In the genomic region with DNA sequence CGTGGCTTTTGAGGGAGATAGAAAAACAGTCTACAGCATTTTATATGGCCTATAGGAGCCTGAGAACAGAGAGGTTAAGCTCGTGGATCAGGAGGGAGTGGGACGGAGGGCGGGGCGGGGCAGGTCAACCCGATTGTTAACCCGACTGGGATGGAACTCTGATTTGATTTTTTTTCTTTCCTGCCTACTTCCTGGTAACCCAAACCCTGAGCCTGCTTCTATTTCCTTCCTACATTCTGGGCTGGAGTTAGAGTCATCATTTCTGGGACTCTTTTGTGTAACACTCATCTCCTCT, we compare ENCODE assay signal across 8 mouse cellular contexts. TPM values are rescaled to one million over a fixed set of nuclear protein-coding genes. Genes with fewer than 3 reads are reported as not detected.
A peak's percentile ranks its signal among the peaks of the same experiment; 100 is the strongest.
DNase-seq lines count a peak whose midpoint lies in the region; ATAC-seq and TF ChIP-seq lines count a peak whose summit lies in the region.

No protein-coding gene starts in this region.

- no peaks in the 10 kb centered on the region for H3K36me3 ChIP-seq in embryonic facial prominence, embryonic 15.5 days
- no peaks in the 10 kb centered on the region for H3K36me3 ChIP-seq in intestine, embryonic 16.5 days (ENCODE audit: control insufficient read depth, insufficient read depth, low read length)
- H3K36me3 ChIP-seq in midbrain, postnatal 0 days (ENCODE audit: insufficient read depth, low read length), result no peaks in the 10 kb centered on the region

- DNase-seq in layer of hippocampus, adult 2 months (ENCODE audit: low spot score in 2 of 2), result no peak
- DNase-seq in layer of hippocampus, postnatal 14 days (ENCODE audit: low spot score in 2 of 2), result no peak
- DNase-seq in midbrain, postnatal 0 days (ENCODE audit: low spot score), result no peak
- no peak for DNase-seq in thymus, postnatal 4 days
- DNase-seq in ovary, adult 18-20 months (ENCODE audit: low spot score), result no peak
- no peak for DNase-seq in urinary bladder, postnatal 25 days (ENCODE audit: low spot score)

- H3K27me3 ChIP-seq in embryonic facial prominence, embryonic 15.5 days, result no peaks in the 10 kb centered on the region
- H3K27me3 ChIP-seq in intestine, embryonic 16.5 days (replicated peaks; ENCODE audit: control insufficient read depth, insufficient read depth, low read length), result no peaks in the 10 kb centered on the region
- no peaks in the 10 kb centered on the region for H3K27me3 ChIP-seq in midbrain, postnatal 0 days (ENCODE audit: insufficient read depth, low read length)

- H3K9ac ChIP-seq in embryonic facial prominence, embryonic 15.5 days, result no peak overlapping the region
- peak overlapping the region; percentile 41 for H3K9ac ChIP-seq in intestine, embryonic 16.5 days (ENCODE audit: low read depth, low read length)
- peak overlapping the region; percentile 24; the same call in 1 of the 2 replicates for H3K9ac ChIP-seq in midbrain, postnatal 0 days (replicated peaks; ENCODE audit: low read length, poor library complexity, severe bottlenecking)

- peak overlapping the region; percentile 95 for H3K27ac ChIP-seq in layer of hippocampus, adult 2 months
- peak overlapping the region; percentile 45; the same call in 1 of the 2 replicates for H3K27ac ChIP-seq in embryonic facial prominence, embryonic 15.5 days (replicated peaks)
- H3K27ac ChIP-seq in intestine, embryonic 16.5 days (ENCODE audit: low read length), result no peak overlapping the region
- peak overlapping the region; percentile 57; the same call in 1 of the 2 replicates for H3K27ac ChIP-seq in midbrain, postnatal 0 days (ENCODE audit: low read depth, low read length)

- no peak for TF ChIP-seq CTCF in layer of hippocampus, adult 2 months (conservative IDR thresholded peaks at IDR 0.05)
- no peak for TF ChIP-seq CTCF in midbrain, postnatal 0 days (IDR thresholded peaks at IDR 0.05)

- 5% methylated on average over 7 of the region's 7 CpGs for WGBS in embryonic facial prominence, embryonic 15.5 days
- 0% methylated on average over 7 of the region's 7 CpGs for WGBS in intestine, embryonic 16.5 days
- WGBS in midbrain, postnatal 0 days, result 5% methylated on average over 7 of the region's 7 CpGs

- no peak for ATAC-seq in embryonic facial prominence, embryonic 15.5 days (ENCODE audit: insufficient number of reproducible peaks, low FRiP score, low TSS enrichment, low read depth)
- ATAC-seq in intestine, embryonic 16.5 days, result peak; percentile 41; the same call in 1 of the 2 replicates
- ATAC-seq in midbrain, postnatal 0 days (ENCODE audit: low FRiP score), result no peak; the same call in 1 of the 2 replicates

- H3K4me2 ChIP-seq in embryonic facial prominence, embryonic 15.5 days (replicated peaks), result peak overlapping the region; percentile 78
- peak overlapping the region; percentile 57 for H3K4me2 ChIP-seq in intestine, embryonic 16.5 days (ENCODE audit: low read depth, low read length)
- H3K4me2 ChIP-seq in midbrain, postnatal 0 days (ENCODE audit: low read depth, low read length, poor library complexity, severe bottlenecking), result peak overlapping the region; percentile 46

- no peaks in the 10 kb centered on the region for H3K9me3 ChIP-seq in embryonic facial prominence, embryonic 15.5 days (replicated peaks)
- no peaks in the 10 kb centered on the region for H3K9me3 ChIP-seq in intestine, embryonic 16.5 days (ENCODE audit: control insufficient read depth, low read length)
- H3K9me3 ChIP-seq in midbrain, postnatal 0 days (ENCODE audit: low read length), result no peaks in the 10 kb centered on the region

- H3K4me3 ChIP-seq in layer of hippocampus, adult 2 months, result peak overlapping the region; percentile 38
- H3K4me3 ChIP-seq in embryonic facial prominence, embryonic 15.5 days (replicated peaks), result peak overlapping the region; percentile 40
- peak overlapping the region; percentile 38 for H3K4me3 ChIP-seq in intestine, embryonic 16.5 days (ENCODE audit: low read length)
- H3K4me3 ChIP-seq in midbrain, postnatal 0 days (ENCODE audit: low read depth, low read length), result peak overlapping the region; percentile 22; the same call in 1 of the 2 replicates

- peaks cover 34% of the 10 kb centered on the region for H3K4me1 ChIP-seq in embryonic facial prominence, embryonic 15.5 days
- H3K4me1 ChIP-seq in intestine, embryonic 16.5 days (ENCODE audit: control insufficient read depth, insufficient read depth, low read length), result peaks cover 29% of the 10 kb centered on the region
- peaks cover 9% of the 10 kb centered on the region for H3K4me1 ChIP-seq in midbrain, postnatal 0 days (ENCODE audit: insufficient read depth, low read length)

RNA-seq across cellular contexts. Expression of gene Calm2, which starts 27.7 kb away (rescaled TPM):
- 1,000 to 10,000 TPM; 2,133 to 2,202 TPM for total RNA-seq in layer of hippocampus, adult 2 months (2021)
- 1,000 to 10,000 TPM; 2,088 to 2,105 TPM for total RNA-seq in layer of hippocampus, postnatal 14 days (2021)
- 878 and 898 TPM in 2 replicates for polyA plus RNA-seq in embryonic facial prominence, embryonic 15.5 days (2015; fragmentation: Nextera tagmentation; extraction: Ambion mirVana)
- polyA plus RNA-seq in intestine, embryonic 16.5 days (2015; fragmentation: Nextera tagmentation; extraction: Ambion mirVana), result 1,041 and 1,116 TPM in 2 replicates
- total RNA-seq in midbrain, postnatal 0 days (2014; rRNA removed), result 1,303 and 1,380 TPM in 2 replicates
- polyA plus RNA-seq in midbrain, postnatal 0 days (2015; fragmentation: Nextera tagmentation; extraction: Ambion mirVana), result 3,238 and 3,263 TPM in 2 replicates

RNA-seq across cellular contexts. Expression of gene Stpg4, which starts 46.9 kb away (rescaled TPM):
- not detected for total RNA-seq in layer of hippocampus, adult 2 months (2021)
- total RNA-seq in layer of hippocampus, postnatal 14 days (2021), result not detected
- polyA plus RNA-seq in embryonic facial prominence, embryonic 15.5 days (2015; fragmentation: Nextera tagmentation; extraction: Ambion mirVana), result not detected in 2 replicates
- polyA plus RNA-seq in intestine, embryonic 16.5 days (2015; fragmentation: Nextera tagmentation; extraction: Ambion mirVana), result not detected in 2 replicates
- not detected in 2 replicates for total RNA-seq in midbrain, postnatal 0 days (2014; rRNA removed)
- 0.27 and 0.28 TPM in 2 replicates for polyA plus RNA-seq in midbrain, postnatal 0 days (2015; fragmentation: Nextera tagmentation; extraction: Ambion mirVana)
